Mouse (Mus musculus) myocyte (in vitro differentiated cells): ENCODE measurements around the gene Acox2. TPM values are rescaled to one million over a fixed set of nuclear protein-coding genes. Genes with fewer than 3 reads are reported as not detected.
A peak's percentile ranks its signal among the peaks of the same experiment; 100 is the strongest.

ENCODE experiments used
- H3K27me3 ChIP-seq: one replicate; pipeline ENCODE4 v1.6.1; 2011; ENCODE audit not compliant: control insufficient read depth, insufficient read depth, insufficient read length
- H3K36me3 ChIP-seq: one replicate; pipeline ENCODE4 v1.6.1; 2011; ENCODE audit not compliant: control insufficient read depth, insufficient read depth
- H3K4me2 ChIP-seq: one replicate; pipeline ENCODE4 v1.6.1; 2011; ENCODE audit warnings: low read depth, control low read depth
- H3K4me3 ChIP-seq: one replicate; pipeline ENCODE4 v1.5.1; 2011; ENCODE audit warnings: mild to moderate bottlenecking, control low read depth, moderate library complexity
- H3K79me2 ChIP-seq: one replicate; pipeline ENCODE4 v1.6.1; 2011; ENCODE audit not compliant: control insufficient read depth, insufficient read depth
- H3ac ChIP-seq: one replicate; pipeline ENCODE4 v1.6.1; 2011; ENCODE audit not compliant: control insufficient read depth, insufficient read length
- CEBPB ChIP-seq: IDR thresholded peaks from 2 replicates; pipeline ENCODE4 v1.6.1; 2011; ENCODE audit warnings: mild to moderate bottlenecking, moderate library complexity; ENCODE audit not compliant: poor library complexity, insufficient read depth, severe bottlenecking
- E2F4 ChIP-seq: IDR thresholded peaks from one replicate; pipeline ENCODE4 v1.6.1; 2011; ENCODE audit warnings: mild to moderate bottlenecking, control low read depth, moderate library complexity; ENCODE audit not compliant: insufficient read depth
- MAX ChIP-seq: IDR thresholded peaks from one replicate; pipeline ENCODE4 v1.6.1; 2011; ENCODE audit warnings: low read depth, mild to moderate bottlenecking, control low read depth
- MYOD1 ChIP-seq, 3 experiments: IDR thresholded peaks; one replicate each; pipeline ENCODE4 v1.6.1; 2011; ENCODE audit warnings: control low read depth in 2 of 3, low read depth in 2 of 3, mild to moderate bottlenecking in 2 of 3, moderate library complexity in 1 of 3; ENCODE audit not compliant: insufficient read length in 2 of 3, control insufficient read depth in 1 of 3
- MYOG ChIP-seq, 3 experiments: IDR thresholded peaks; one replicate each; pipeline ENCODE4 v1.6.1; 2011; ENCODE audit warnings: control low read depth in 2 of 3, low read depth in 2 of 3, mild to moderate bottlenecking in 2 of 3; ENCODE audit not compliant: insufficient read length in 2 of 3, control insufficient read depth in 1 of 3, insufficient read depth in 1 of 3
- POLR2A ChIP-seq: IDR thresholded peaks from one replicate; pipeline ENCODE4 v1.6.1; 2011; ENCODE audit warnings: low read depth, mild to moderate bottlenecking, control low read depth, moderate library complexity; ENCODE audit not compliant: insufficient read length
- POLR2AphosphoS2 ChIP-seq: IDR thresholded peaks from one replicate; pipeline ENCODE4 v1.6.1; 2011; ENCODE audit warnings: low read depth, control low read depth; ENCODE audit not compliant: insufficient read length
- REST ChIP-seq: IDR thresholded peaks from one replicate; pipeline ENCODE4 v1.6.1; 2011; ENCODE audit warnings: mild to moderate bottlenecking, control low read depth, moderate library complexity; ENCODE audit not compliant: insufficient read depth, insufficient read length
- SRF ChIP-seq: IDR thresholded peaks from one replicate; pipeline ENCODE4 v1.6.1; 2011; ENCODE audit warnings: low read depth; ENCODE audit not compliant: control insufficient read depth, insufficient read length
- TCF12 ChIP-seq: IDR thresholded peaks from one replicate; pipeline ENCODE4 v1.6.1; 2011; ENCODE audit warnings: mild to moderate bottlenecking, control low read depth; ENCODE audit not compliant: poor library complexity, insufficient read depth, severe bottlenecking
- TCF3 ChIP-seq: IDR thresholded peaks from one replicate; pipeline ENCODE4 v1.6.1; 2011; ENCODE audit warnings: low read depth, control low read depth; ENCODE audit not compliant: insufficient read length
- USF1 ChIP-seq: IDR thresholded peaks from one replicate; pipeline ENCODE4 v1.6.1; 2011; ENCODE audit warnings: low read depth, mild to moderate bottlenecking, control low read depth, moderate library complexity
- polyA plus RNA-seq: library from polyadenylated mRNA; unstranded; fragments of >200 nt; fragmentation: generic; extraction: Trizol; gene quantifications from one replicate; pipeline ENCODE4 v1.2.1, GENCODE M21; 2012; ENCODE audit warnings: missing spikeins

Gene Acox2
- polyA plus RNA-seq, 1 experiment: 2.1 TPM

DNA sequence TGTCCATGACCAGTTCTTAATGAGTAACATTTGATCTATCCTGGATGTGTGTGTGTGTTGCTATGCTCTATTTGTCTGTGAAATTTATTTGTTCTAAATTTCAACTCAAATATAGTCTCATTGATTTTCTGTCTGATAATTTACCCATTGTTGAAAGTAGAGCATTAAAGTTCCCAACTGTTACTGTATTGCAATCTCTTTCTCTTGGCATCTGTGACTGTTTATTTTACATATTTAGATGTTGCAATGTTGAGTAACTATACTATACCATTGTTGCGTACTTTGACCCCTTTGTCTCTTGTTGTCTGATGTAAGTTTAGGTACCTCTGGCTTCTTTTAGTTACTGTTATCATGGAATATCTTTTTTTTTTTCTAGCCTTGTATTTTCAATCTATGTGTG is 5.2 kb upstream of the Acox2 start:
- no peak overlapping the region for H3K4me2 ChIP-seq
- no peak for TF ChIP-seq TCF12
- no peak for TF ChIP-seq REST
- no peak for TF ChIP-seq USF1
- TF ChIP-seq POLR2A: no peak
- TF ChIP-seq MAX: no peak
- TF ChIP-seq SRF: no peak
- TF ChIP-seq TCF3: no peak
- no peak for TF ChIP-seq CEBPB
- no peak for TF ChIP-seq MYOG (IDR thresholded peaks at IDR 0.05; ENCODE audit: control insufficient read depth in 1 of 3, insufficient read depth in 1 of 3, insufficient read length in 2 of 3, low read depth in 2 of 3)
- H3ac ChIP-seq: no peak overlapping the region
- H3K4me3 ChIP-seq: no peak overlapping the region
- no peaks in the 10 kb centered on the region for H3K79me2 ChIP-seq
- no peaks in the 10 kb centered on the region for H3K27me3 ChIP-seq
- H3K36me3 ChIP-seq: no peaks in the 10 kb centered on the region

DNA sequence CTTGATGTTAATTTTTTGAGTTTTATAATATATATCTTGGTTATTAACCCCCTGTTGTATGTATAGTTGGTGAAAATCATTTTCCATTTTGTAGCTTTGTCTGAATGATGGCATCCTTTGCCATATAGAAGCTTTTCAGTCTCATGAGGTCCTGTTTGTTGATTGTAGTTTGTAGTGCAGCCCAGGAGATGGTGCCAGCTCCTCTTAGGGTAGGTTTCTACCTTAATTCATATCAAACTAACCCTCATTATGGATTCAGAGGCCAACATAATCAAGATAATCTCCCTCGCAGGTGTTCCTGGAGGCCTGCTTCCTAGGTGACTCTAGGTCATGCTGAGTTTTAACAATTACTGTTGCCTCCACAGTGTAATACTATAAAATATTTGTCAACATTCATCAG is 3.1 kb upstream of the Acox2 start:
- TF ChIP-seq REST (no peak), MAX (no peak), E2F4 (no peak), CEBPB (no peak), POLR2A (no peak), TCF12 (no peak), POLR2AphosphoS2 (no peak), SRF (no peak), TCF3 (no peak), USF1 (no peak), MYOD1 (IDR thresholded peaks at IDR 0.05; ENCODE audit: control insufficient read depth in 1 of 3, insufficient read length in 2 of 3, low read depth in 2 of 3) (no peak), MYOG (IDR thresholded peaks at IDR 0.05; ENCODE audit: control insufficient read depth in 1 of 3, insufficient read depth in 1 of 3, insufficient read length in 2 of 3, low read depth in 2 of 3) (no peak)
- no peak overlapping the region for H3ac ChIP-seq

DNA sequence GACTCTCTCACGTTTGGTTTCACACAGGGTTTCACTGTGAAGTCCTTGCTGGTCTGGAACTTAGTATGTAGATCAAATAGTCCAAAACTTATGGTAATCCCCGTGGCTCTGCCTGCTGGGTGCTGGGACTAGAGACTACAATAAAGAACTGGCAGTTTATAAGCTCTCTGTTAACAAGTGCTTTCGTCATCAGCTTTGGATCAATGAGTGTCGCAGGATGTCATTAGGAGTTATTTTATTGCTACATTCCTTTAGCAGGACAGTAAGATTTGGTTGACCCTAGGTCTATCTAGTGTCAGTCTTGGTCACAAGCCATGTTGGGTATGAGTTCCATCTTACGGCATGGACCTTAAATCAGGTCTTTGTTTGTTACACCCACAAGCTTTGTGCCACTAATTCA is 1.1 kb upstream of the Acox2 start:
- H3K79me2 ChIP-seq: no peaks in the 10 kb centered on the region
- TF ChIP-seq POLR2A (no peak), MYOG (IDR thresholded peaks at IDR 0.05; ENCODE audit: control insufficient read depth in 1 of 3, insufficient read depth in 1 of 3, insufficient read length in 2 of 3, low read depth in 2 of 3) (no peak), TCF3 (no peak)
- no peak overlapping the region for H3K4me3 ChIP-seq
- no peak overlapping the region for H3K4me2 ChIP-seq
- H3K27me3 ChIP-seq: no peaks in the 10 kb centered on the region
- H3ac ChIP-seq: no peak overlapping the region
- no peaks in the 10 kb centered on the region for H3K36me3 ChIP-seq

More for the DNA sequence above, 3.1 kb upstream of the Acox2 start:
- Histone ChIP-seq H3K27me3 (no peaks in the 10 kb centered on the region), H3K79me2 (no peaks in the 10 kb centered on the region), H3K4me2 (no peak overlapping the region), H3K36me3 (no peaks in the 10 kb centered on the region), H3K4me3 (no peak overlapping the region)

DNA sequence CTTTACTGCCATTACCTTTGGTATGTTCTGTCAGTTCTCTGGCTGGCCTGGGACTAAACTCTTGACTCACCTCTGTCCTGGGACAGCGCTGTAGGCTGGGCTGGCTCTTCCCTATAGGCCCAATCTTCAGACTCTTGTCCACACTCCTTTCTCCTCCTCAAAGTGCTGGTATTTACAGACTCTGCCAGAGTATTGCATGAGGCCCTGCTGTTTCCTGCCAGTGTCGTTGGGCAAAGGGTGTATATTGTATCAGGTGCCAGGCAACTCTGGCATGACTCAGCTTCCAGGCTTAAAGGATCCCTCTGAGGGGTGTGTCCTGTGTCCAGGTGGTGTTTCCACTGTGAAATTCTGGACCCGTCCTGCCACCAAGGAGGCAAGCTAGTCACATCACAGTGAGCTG is 401 bp downstream of the Acox2 start:
- H3K27me3 ChIP-seq: no peaks in the 10 kb centered on the region
- TF ChIP-seq CEBPB (peak; percentile 49; the same call in 1 of the 2 replicates), POLR2AphosphoS2 (no peak)
- no peak overlapping the region for H3K4me3 ChIP-seq
- H3K4me2 ChIP-seq: peak overlapping the region; percentile 35
- no peak overlapping the region for H3ac ChIP-seq
- H3K79me2 ChIP-seq: no peaks in the 10 kb centered on the region
- no peaks in the 10 kb centered on the region for H3K36me3 ChIP-seq

DNA sequence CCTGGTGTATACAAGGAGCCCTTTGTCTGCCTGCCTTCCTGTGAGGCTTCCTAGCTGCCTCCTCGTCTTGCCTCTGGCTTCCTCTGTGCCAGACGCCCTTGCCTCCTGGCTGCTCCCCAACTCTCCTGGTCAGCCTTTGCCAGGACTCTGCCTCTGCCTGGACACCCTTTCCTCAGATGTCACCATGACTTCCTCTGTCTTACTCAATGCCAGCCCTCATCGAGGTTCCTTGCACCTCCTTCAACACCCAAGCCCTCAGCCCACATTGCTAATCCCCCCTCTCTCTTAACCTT is 872 bp downstream of the Acox2 start:
- Histone ChIP-seq H3K79me2 (no peaks in the 10 kb centered on the region), H3ac (no peak overlapping the region)
- no peak for TF ChIP-seq SRF
- TF ChIP-seq USF1: no peak
- TF ChIP-seq MYOD1 (IDR thresholded peaks at IDR 0.05; ENCODE audit: control insufficient read depth in 1 of 3, insufficient read length in 2 of 3, low read depth in 2 of 3): no peak
- no peak for TF ChIP-seq TCF3
- no peak for TF ChIP-seq POLR2AphosphoS2
- no peak for TF ChIP-seq CEBPB
- no peak for TF ChIP-seq MAX
- no peak for TF ChIP-seq POLR2A
- TF ChIP-seq REST: no peak
- no peak for TF ChIP-seq MYOG (IDR thresholded peaks at IDR 0.05; ENCODE audit: control insufficient read depth in 1 of 3, insufficient read depth in 1 of 3, insufficient read length in 2 of 3, low read depth in 2 of 3)
- TF ChIP-seq E2F4: no peak
- TF ChIP-seq TCF12: no peak

More for the DNA sequence above, 872 bp downstream of the Acox2 start:
- peak overlapping the region; percentile 35 for H3K4me2 ChIP-seq
- H3K36me3 ChIP-seq: no peaks in the 10 kb centered on the region
- no peak overlapping the region for H3K4me3 ChIP-seq
- H3K27me3 ChIP-seq: no peaks in the 10 kb centered on the region
